Mouse (Mus musculus) spleen, adult 18-20 months (tissue): ENCODE results near the gene Agpat3.

Source experiments
- DNase-seq, 2 experiments: peaks; one replicate each; pipeline ENCODE4 v3.0.0; 2022; ENCODE audit warnings: mixed read lengths in 2 of 2

Agpat3 gene

DNA sequence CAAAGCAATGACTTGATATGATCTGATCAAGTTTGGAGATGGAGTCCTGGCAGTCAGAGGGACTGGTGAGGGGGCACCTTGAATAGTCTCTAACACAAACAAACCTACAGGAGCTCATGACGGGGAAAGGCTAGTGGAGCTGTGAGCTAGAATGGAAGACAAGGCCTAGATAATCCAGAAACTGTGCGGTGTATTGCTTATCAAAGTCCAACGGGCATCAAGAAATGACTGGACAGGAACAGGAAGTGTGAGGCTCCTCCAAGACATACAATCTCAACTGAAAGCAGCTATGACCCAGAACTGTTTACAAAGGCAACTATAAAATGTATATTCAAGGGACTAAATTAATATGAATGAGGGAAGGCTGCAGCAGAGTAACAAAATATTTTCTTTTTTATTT is 105.1 kb downstream of the Agpat3 start:
- DNase-seq, result no peak

DNA sequence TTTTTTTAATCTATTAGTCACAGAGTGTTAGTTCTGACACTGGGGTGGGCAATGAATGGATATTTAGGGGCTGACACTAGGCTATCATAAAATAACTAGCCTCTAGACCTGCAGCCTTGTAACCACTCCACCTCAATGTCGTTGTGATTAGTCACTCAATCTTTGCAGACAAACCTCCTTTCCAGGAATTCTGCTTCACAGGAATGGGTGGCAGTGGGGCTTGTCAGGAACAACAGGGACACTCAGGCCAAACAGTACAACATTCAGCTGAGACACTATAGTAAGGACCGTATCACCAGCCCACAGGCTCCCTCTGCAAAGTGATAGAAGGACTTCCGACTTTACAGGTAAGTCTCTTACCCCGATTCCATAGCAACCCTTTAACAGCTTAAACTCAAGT is 105.6 kb downstream of the Agpat3 start:
- no peak for DNase-seq

GRCm38 (mm10) chr10:78245225-78245547 is 107.1 kb downstream of the Agpat3 start:
- no peak for DNase-seq

GRCm38 (mm10) chr10:78244438-78245224 is 107.7 kb downstream of the Agpat3 start, which contains the start of gene Trappc10:
Trappc10 (minus strand) TSS chr10:78244641.
- peak; percentile 82 to 86 for DNase-seq

- DNase-seq, result peak in 1 of 2 experiments; percentile 34
These were observed 108.2 kb downstream of the Agpat3 start for GRCm38 (mm10) chr10:78244058-78244437.

DNA sequence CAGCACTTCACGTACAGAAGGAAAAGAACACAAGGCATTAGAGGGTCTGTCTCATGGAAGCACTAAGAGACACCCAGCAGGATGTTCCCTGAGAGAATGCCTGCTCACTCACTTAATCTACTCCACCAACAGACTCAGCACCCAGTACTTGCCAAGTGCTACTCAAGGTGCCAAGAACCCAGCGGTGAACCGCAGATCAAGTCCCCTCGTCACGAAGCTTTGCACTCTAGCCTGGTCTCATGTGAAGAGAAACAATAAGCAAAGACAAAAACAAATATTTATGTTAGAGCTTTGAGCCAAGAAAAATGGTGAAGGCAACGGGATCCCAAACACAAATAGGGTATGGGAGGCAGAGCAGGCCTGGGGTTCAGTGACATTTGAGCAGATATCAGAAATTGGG is 113.4 kb downstream of the Agpat3 start:
- no peak for DNase-seq

- no peak for DNase-seq
These were observed 114.0 kb downstream of the Agpat3 start for GRCm38 (mm10) chr10:78238297-78238696.

- DNase-seq, result no peak
These were observed 114.5 kb downstream of the Agpat3 start for GRCm38 (mm10) chr10:78237809-78238208.

GRCm38 (mm10) chr10:78236885-78237629 is 115.2 kb downstream of the Agpat3 start:
- DNase-seq, result no peak

DNA sequence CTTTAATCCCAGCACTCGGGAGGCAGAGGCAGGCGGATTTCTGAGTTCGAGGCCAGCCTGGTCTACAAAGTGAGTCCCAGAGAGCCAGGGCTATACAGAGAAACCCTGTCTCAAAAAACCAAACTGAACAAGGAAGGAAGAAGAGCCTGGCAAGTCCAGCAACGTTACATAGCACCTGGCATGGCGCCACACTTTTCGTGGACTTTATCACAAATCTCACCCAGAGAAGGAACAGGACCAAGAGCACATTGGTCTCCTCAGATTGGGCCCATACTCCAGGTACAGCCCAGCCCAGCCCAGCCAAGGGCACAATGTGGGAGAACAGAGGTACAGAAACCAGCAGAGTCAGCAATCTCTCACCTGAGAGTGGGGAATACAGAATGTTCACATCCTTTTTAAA is 118.5 kb downstream of the Agpat3 start:
- DNase-seq, result no peak

DNA sequence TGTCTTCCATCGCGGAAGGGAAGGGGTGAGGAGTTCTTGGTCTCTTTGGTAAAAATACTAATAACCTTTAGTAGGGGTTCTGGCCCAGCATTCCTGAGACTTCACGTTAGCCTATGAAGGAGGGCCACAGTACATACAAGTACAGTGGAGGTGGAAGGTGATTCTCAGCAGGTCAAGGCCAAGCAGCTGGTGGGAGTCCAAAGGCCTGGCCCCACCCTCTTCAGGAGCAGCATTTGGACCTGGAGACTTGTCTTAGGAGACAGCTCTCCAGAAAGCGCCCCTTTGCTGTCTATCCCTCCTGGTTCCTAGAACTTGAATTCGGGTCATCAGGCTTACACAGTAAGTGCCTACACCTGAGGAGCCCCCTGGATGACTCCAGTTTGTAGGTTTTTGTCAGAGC is 119.1 kb downstream of the Agpat3 start:
- DNase-seq, result no peak

DNA sequence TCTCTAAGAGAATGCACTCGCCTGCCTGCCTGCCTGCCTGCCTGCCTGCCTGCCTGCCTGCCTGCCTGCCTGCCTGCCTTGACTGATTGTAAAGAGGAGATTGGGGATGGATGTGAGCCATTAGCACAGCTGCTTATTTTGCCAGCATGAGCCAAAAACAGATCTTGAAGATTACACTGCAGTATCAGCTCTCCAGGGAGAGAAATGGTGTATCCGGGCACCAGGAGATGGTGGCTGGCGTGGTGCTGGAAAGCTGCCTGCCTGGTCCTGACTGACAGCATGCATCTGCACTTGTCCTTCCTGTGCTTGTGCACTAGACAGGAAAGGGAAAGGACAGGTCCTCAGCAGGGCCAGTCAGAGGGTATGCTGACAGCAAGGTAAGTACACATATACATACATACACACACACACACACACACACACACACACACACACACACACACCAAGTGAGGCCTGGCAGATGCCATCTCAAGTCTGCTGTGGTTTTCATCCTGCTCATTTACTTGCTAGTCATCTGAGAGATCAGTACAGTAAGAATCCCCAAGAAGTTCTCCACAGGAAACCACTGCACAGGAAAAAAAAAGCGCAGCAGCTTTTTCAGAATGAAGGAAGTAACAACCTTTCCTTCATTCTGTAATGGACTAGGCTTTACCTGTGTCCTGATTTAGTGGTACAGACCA is 119.8 kb downstream of the Agpat3 start:
- no peak for DNase-seq

DNA sequence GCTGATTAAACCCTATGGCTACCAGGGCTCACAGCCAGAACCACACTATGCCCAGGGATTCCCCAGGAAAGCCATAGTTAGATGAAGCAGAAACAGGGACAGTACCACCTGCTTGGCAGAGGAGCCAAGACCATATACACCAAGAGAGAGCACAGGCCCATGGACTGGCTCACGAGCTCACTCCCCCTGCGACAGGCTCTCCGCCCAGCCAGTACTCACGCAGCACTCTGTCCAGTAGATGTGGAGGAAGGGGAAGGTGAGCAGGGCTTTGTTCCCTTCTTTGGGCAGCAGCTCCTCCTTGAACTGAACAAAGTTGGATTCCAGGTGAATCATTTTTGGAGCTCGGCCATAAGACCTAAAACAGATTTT is 123.7 kb downstream of the Agpat3 start:
- no peak for DNase-seq

GRCm38 (mm10) chr10:78227875-78228559 is 124.3 kb downstream of the Agpat3 start:
- DNase-seq, result no peak

DNA sequence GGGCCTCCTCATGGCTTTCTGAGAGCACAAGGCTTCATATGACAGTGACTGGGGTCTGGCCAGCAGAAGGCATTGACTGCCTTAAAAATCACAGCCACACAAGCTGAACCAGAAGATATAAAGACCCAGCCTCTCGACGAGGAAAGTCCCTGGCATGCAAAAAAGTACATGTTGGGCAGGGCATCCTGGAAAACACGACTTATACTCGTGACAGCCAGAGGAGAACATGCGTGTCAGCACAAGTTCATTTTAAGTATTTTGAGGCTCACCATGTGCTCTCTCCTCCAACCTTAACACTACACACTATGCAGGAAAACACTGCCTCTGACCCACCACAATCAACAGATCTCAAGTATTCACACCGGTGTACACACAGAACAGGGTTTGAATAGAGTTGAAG is 128.2 kb downstream of the Agpat3 start:
- DNase-seq, result no peak

DNA sequence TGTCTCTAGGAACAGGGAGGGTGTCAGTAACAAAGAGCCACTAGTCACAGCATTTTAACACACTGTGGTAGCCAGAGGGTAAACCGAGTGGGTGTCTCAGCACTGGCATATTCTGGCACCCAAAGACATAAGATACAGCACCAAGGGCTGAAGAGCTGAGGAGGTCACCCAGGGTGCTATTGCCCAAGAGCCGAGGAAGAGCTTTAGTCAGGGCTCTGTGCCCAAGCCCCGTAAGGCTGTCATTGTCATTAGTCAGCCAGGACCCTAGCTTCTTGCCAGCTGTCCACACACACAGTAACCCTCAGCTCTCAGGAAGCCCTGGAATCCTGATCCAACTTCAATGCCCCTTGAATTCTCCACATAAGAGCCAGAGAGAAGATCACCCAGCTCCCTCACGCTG is 129.4 kb downstream of the Agpat3 start:
- no peak for DNase-seq

DNA sequence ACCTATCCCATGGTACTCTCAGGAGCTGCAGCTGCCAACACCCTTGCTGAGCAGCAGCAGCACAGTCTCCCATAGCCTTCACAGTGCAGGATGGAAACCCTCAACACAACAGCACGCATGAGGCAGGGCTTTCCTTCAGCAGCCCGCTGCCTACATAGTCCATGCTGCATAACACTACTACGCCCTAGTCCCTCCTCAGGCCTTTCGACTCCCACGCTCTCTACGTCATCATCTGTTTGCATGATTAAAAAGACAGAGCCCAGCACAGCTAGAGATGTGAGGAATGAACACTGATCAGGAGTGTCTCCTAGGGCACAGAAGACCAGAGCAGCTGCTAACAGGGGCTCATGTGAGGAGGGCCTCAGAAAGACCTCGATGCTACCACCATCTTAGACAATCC is 131.0 kb downstream of the Agpat3 start:
- DNase-seq, result no peak

- DNase-seq, result no peak
These were observed 132.8 kb downstream of the Agpat3 start for GRCm38 (mm10) chr10:78219528-78219927.
